Mouse (Mus musculus): ENCODE results near the gene Tlr11. TPM values are rescaled to one million over a fixed set of nuclear protein-coding genes. Genes with fewer than 3 reads are reported as not detected.

Gene Tlr11
- not detected in 2 replicates for polyA plus RNA-seq (2021; fragmentation: Nextera tagmentation)
- long read RNA-seq, experiment 1: 0 reads
- long read RNA-seq, experiment 2: 0 reads

DNA sequence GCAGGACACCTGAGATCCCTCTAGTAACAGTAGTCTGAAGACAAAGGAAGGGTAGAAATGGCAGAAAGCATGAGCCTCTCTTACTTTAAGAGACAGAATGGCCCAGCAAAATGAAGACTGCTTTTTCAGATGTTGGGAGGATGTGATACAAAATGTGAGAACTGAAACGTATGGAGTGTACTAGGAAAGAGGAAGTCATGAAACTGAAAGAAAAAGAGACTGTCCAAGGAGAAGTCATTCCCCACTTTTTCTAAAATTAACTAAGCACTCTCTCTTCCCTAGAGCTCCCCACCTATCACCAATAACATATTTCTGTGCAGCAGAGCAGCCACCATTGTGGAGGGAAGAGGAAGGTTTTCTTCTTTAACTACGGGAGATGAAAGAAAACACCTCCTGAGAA, at the start of gene Tlr11:
Gene Tlr11 (plus strand): TSS at position 322 of the 400 bp plus-strand sequence.

DNA sequence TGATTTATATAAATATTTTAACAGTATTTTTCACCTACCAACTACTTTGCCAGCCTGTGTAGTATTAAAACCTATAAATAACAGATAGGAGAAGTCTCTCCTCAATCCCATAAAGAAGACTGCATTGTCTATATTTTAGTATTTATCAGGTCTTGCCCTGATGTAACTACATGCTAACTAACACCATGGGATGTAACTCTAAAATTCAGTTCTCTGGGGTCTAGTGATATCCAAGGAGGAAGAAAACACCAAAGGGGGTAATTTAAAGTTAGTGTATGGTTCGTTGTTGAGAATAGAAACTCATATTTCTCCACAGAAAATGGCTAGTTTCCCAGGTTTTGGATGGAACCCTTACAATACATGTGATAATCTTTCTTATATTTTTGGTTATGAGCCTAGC, 31.1 kb upstream of the Tlr11 start, which contains the start of gene Olfr734:
Gene Olfr734 (minus strand): TSS at position 101 of the 400 bp plus-strand sequence.

DNA sequence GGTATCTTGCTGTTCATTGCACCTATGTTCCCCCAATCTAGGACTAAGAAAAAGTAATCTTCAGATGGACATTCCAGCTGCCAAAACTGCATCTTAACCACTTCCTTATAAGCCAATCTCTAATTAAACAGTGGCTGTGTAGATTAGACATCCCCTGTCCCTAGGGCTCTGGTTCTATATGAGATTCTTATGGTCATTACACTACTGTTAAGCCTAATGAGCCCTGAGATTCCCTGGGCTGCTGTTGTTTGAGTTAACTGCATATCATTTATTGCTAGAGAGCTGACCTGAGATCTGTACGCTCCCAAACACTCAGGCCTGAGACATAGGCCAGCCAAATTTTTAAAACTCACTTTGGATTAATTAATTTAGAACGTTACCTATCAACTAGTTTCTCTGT, 8.9 kb upstream of the Tlr11 start, which contains the start of gene Olfr735:
Gene Olfr735 (minus strand): TSS at position 77 of the 400 bp plus-strand sequence.

DNA sequence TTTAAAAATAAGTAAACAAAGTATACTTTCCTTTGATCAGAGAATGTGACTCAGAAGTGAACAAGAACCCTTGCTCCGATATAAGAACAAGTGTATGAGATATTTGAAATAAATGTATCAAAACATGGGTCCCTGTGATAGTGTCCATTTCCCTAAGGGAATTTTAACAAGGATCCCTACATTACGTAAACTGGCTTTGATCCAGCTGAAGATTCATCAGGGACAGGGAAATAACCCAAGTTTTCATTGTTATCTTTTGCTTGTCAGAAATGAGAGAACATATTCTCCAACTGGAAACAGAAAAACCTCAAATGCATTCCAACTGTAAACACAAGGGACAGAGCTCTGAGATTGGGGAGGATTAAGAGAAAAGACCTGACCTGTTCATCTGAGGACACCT, 23.1 kb downstream of the Tlr11 start, which contains the start of gene Olfr736:
Gene Olfr736 (plus strand): TSS at position 301 of the 400 bp plus-strand sequence.

DNA sequence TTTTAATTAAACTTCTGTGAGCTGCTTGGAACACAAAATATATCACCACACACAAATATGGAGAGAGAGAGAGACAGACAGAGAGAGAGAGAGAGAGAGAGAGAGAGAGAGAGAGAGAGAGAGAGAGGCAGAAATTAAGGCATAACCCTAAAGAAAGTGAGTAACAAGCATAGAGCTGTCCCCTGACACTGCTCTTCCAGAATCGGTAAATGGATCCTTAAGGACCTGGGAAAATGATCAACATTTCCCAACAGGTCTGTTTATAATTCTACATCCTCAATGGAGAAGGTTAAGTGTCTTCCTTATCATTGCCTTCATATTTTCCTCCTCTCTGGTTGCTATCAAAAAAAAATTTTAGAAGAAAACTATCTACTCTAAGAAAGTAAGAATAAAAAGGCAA, 49.6 kb downstream of the Tlr11 start, which contains the start of gene Olfr738:
Gene Olfr738 (plus strand): TSS at position 301 of the 400 bp plus-strand sequence.

Other genes starting within 250 kb of the Tlr11 start
- not detected in 2 replicates for gene Olfr727, start 234.7 kb upstream of the Tlr11 start, polyA plus RNA-seq (2021; fragmentation: Nextera tagmentation)
- gene Olfr728, start 215.2 kb upstream of the Tlr11 start, polyA plus RNA-seq (2021; fragmentation: Nextera tagmentation): not detected in 2 replicates
- not detected in 2 replicates for gene Olfr729, start 205.0 kb upstream of the Tlr11 start, polyA plus RNA-seq (2021; fragmentation: Nextera tagmentation)
- gene Olfr730, start 169.7 kb upstream of the Tlr11 start, polyA plus RNA-seq (2021; fragmentation: Nextera tagmentation): not detected in 2 replicates
- not detected in 2 replicates for gene Olfr731, start 116.0 kb upstream of the Tlr11 start, polyA plus RNA-seq (2021; fragmentation: Nextera tagmentation)
- gene Olfr732, start 73.7 kb upstream of the Tlr11 start, polyA plus RNA-seq (2021; fragmentation: Nextera tagmentation): not detected in 2 replicates
- not detected in 2 replicates for gene Olfr733, start 56.4 kb upstream of the Tlr11 start, polyA plus RNA-seq (2021; fragmentation: Nextera tagmentation)
- not detected in 2 replicates for gene Olfr734, start 31.2 kb upstream of the Tlr11 start, polyA plus RNA-seq (2021; fragmentation: Nextera tagmentation)
- not detected in 2 replicates for gene Olfr735, start 9.0 kb upstream of the Tlr11 start, polyA plus RNA-seq (2021; fragmentation: Nextera tagmentation)
- gene Olfr736, start 23.2 kb downstream of the Tlr11 start, polyA plus RNA-seq (2021; fragmentation: Nextera tagmentation): not detected in 2 replicates
- gene Olfr738, start 49.7 kb downstream of the Tlr11 start, polyA plus RNA-seq (2021; fragmentation: Nextera tagmentation): not detected in 2 replicates
- gene Olfr739, start 60.7 kb downstream of the Tlr11 start, polyA plus RNA-seq (2021; fragmentation: Nextera tagmentation): not detected in 2 replicates
- not detected in 2 replicates for gene Olfr740, start 87.6 kb downstream of the Tlr11 start, polyA plus RNA-seq (2021; fragmentation: Nextera tagmentation)
- gene Olfr741, start 114.8 kb downstream of the Tlr11 start, polyA plus RNA-seq (2021; fragmentation: Nextera tagmentation): not detected in 2 replicates
- gene Olfr742, start 145.7 kb downstream of the Tlr11 start, polyA plus RNA-seq (2021; fragmentation: Nextera tagmentation): not detected in 2 replicates
- gene Olfr743, start 163.9 kb downstream of the Tlr11 start, polyA plus RNA-seq (2021; fragmentation: Nextera tagmentation): not detected in 2 replicates

All from left cerebral cortex, adult 6 months (tissue).